ENCODE assay signal across 13 mouse cellular contexts in genomic region chr13:55682201-55682600, GRCm38 (mm10).
"Had no signal": no experiment of that assay in that cellular context is flagged by ENCODE, and none has a peak within 500 bp of the region (broad histone marks: within the 10 kb centered on the region; RNA-seq: fewer than 3 reads in every experiment).

No protein-coding gene starts in this region.

- H3K9ac ChIP-seq: liver, embryonic 15.5 days; midbrain, embryonic 13.5 days; neural tube, embryonic 15.5 days had no signal

- DNase-seq: lung, postnatal 14 days; right cerebral cortex, adult 18-20 months; right cerebral cortex, postnatal 25 days; thymus, postnatal 36 days had no signal

- ATAC-seq: inflammation-experienced regulatory T-cells, adult 6 months; intestine, postnatal 0 days; midbrain, embryonic 13.5 days had no signal

- H3K4me2 ChIP-seq: liver, embryonic 11.5 days; liver, embryonic 15.5 days; midbrain, embryonic 13.5 days; neural tube, embryonic 15.5 days had no signal

- H3K27ac ChIP-seq: left cerebral cortex, adult 2 months; limb, embryonic 10.5 days; liver, embryonic 15.5 days; midbrain, embryonic 13.5 days; neural tube, embryonic 15.5 days had no signal

- H3K9me3 ChIP-seq: limb, embryonic 10.5 days; liver, embryonic 15.5 days; midbrain, embryonic 13.5 days; neural tube, embryonic 15.5 days had no signal

- H3K27me3 ChIP-seq: liver, embryonic 15.5 days; midbrain, embryonic 13.5 days; neural tube, embryonic 15.5 days had no signal

- H3K4me1 ChIP-seq: liver, embryonic 15.5 days; midbrain, embryonic 13.5 days had no signal

- H3K4me3 ChIP-seq: left cerebral cortex, adult 2 months; limb, embryonic 10.5 days; liver, embryonic 15.5 days; midbrain, embryonic 13.5 days; myocyte; neural tube, embryonic 15.5 days had no signal
